Comparison of ENCODE assay signal across 11 mouse cellular contexts in the genomic region with DNA sequence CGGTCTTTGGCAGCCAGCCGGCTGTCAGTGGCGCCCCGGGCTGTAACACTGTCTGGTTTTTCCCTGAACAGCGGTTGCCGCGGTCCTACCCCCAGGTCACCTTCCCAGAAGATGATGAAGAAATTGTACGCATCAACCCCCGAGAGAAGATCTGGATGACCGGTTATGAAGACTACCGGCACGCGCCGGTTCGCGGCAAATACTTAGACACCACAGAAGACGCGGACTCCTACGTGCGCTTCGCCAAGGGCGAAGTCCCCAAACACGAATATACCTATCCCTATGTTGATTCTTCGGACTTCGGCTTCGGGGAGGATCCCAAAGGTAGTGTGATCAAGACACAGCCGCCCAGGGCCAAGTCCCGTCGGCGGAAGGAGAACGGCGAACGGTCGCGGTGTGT.
"Had no signal": no experiment of that assay in that cellular context is flagged by ENCODE, and none has a peak within 500 bp of the region (broad histone marks: within the 10 kb centered on the region; RNA-seq: fewer than 3 reads in every experiment).

No protein-coding gene starts in this region.

- H3K27me3 ChIP-seq: liver, embryonic 12.5 days; lung, embryonic 15.5 days; midbrain, embryonic 12.5 days; neural tube, embryonic 13.5 days had no signal

- H3K4me1 ChIP-seq: limb, embryonic 10.5 days; lung, embryonic 15.5 days; midbrain, embryonic 12.5 days; neural tube, embryonic 13.5 days had no signal

- H3K9ac ChIP-seq: liver, embryonic 12.5 days; liver, postnatal 0 days; lung, embryonic 15.5 days; midbrain, embryonic 12.5 days; neural tube, embryonic 13.5 days had no signal

- H3K4me2 ChIP-seq: liver, embryonic 12.5 days; lung, embryonic 15.5 days; midbrain, embryonic 12.5 days; neural tube, embryonic 13.5 days had no signal

- DNase-seq: kidney, adult 8-10 months; kidney, postnatal 25 days; liver, postnatal 0 days; thymus, adult 18-20 months; thymus, postnatal 25 days had no signal

- H3K27ac ChIP-seq: left cerebral cortex, adult 2 months; limb, embryonic 10.5 days; lung, embryonic 15.5 days; midbrain, embryonic 12.5 days; neural tube, embryonic 13.5 days had no signal

- H3K4me3 ChIP-seq: left cerebral cortex, adult 2 months; limb, embryonic 10.5 days; liver, embryonic 12.5 days; lung, embryonic 15.5 days; midbrain, embryonic 12.5 days; neural tube, embryonic 13.5 days had no signal

- ATAC-seq: liver, embryonic 12.5 days; liver, postnatal 0 days had no signal
